Mouse (Mus musculus) forebrain, embryonic 10.5 days (tissue): ENCODE results near the gene Prpsap1. TPM values are rescaled to one million over a fixed set of nuclear protein-coding genes. Genes with fewer than 3 reads are reported as not detected.
"Not testable (repeated sequence)": the region's sequence is repeated elsewhere in the genome, so short reads cannot be mapped to it uniquely, and the experiment has no call there.

Experiments used
- DNase-seq: peaks from one replicate; pipeline ENCODE4 v3.0.0-alpha.2; 2017; ENCODE audit warnings: low spot score; ENCODE audit errors: extremely low spot score
- H3K27ac ChIP-seq: fragments of 300-500 bp; sonication (generic); 2 replicates; pipeline ENCODE4 v1.5.1; 2016; ENCODE audit warnings: mild to moderate bottlenecking
- H3K27me3 ChIP-seq: fragments of 300-500 bp; sonication (generic); 2 replicates; pipeline ENCODE4 v1.6.1; 2016; ENCODE audit warnings: mild to moderate bottlenecking; ENCODE audit not compliant: poor library complexity, severe bottlenecking
- H3K36me3 ChIP-seq: fragments of 300-500 bp; sonication (generic); replicated peaks from 2 replicates; pipeline ENCODE4 v1.6.1; 2016; ENCODE audit warnings: mild to moderate bottlenecking, moderate library complexity
- H3K4me1 ChIP-seq: fragments of 300-500 bp; sonication (generic); 2 replicates; pipeline ENCODE4 v1.6.1; 2016
- H3K4me3 ChIP-seq: fragments of 300-500 bp; sonication (generic); 2 replicates; pipeline ENCODE4 v1.5.1; 2016; ENCODE audit warnings: mild to moderate bottlenecking, moderate library complexity
- H3K9me3 ChIP-seq: fragments of 300-500 bp; sonication (generic); 2 replicates; pipeline ENCODE4 v1.6.1; 2016; ENCODE audit warnings: mild to moderate bottlenecking, moderate library complexity
- WGBS: fragments of 180-500 bp; shearing (Covaris S2); methylation state at CpG from one replicate; pipeline ENCODE4 v1.1.7; 2016; 5-methylcytosine and 5-hydroxymethylcytosine counted together
- polyA plus RNA-seq: library from polyadenylated mRNA; unstranded; fragments of >200 nt; fragmentation: Nextera tagmentation; extraction: Ambion mirVana; gene quantifications from 2 replicates; pipeline ENCODE4 v1.2.1, GENCODE M21; 2016

Gene Prpsap1
- polyA plus RNA-seq, 1 experiment from 2014 or later, result 200 TPM

DNA sequence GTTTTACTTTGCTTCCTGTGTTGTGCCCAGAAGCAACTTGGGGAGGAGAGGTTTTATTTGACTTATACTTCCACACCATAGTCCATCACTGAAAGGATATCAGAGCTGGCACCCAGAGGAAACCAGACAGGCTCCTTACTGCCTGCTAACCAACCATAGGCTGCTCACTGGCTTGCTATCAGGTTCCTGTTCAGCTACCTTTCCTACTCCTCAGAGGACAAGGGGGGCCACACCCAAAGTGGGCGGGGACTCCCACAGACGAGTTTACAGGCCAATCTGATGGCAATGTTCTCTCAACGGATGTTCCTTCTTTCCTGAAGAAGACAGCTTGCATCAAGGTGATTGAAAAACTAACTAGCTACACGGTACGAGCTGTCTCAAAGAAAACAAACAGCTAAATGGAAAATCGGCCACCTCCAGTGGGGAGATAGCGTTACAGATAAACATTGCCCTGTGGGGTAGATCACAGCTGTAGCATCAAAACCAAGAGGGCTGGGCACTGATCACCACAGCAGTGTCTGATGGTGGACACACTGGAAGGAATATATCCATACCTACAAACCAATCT, 17.4 kb upstream of the Prpsap1 start:
- 72% methylated on average over 7 of the region's 7 CpGs for WGBS
- H3K27me3 ChIP-seq, result peaks cover 23% of the 10 kb centered on the region

DNA sequence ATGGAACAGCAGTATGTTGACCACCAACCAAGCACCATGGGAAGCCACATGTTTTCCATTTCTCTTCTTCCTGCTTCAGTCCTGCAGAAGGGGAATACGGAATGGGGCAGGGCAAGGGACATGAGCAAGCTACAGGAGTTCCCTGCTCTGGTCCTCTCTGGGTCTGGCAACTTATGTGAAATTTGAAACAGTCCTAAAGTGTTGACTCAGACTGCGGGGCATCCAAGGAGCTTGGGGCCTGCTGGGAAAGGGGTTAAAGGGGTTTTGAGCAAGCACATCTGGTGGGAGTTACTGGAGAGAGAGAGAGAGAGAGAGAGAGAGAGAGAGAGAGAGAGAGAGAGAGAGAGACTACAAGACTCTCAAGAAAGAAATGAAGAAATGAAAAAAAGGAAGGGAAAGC, 14.7 kb upstream of the Prpsap1 start:
- no peak for DNase-seq
- H3K27me3 ChIP-seq, result no peaks in the 10 kb centered on the region
- H3K9me3 ChIP-seq, result peaks cover 7% of the 10 kb centered on the region; the same call in 1 of the 2 replicates
- no peak overlapping the region for H3K27ac ChIP-seq
- H3K4me3 ChIP-seq, result no peak overlapping the region
- WGBS, result 58% methylated on average over 2 of the region's 2 CpGs
- no peaks in the 10 kb centered on the region for H3K36me3 ChIP-seq
- H3K4me1 ChIP-seq, result no peaks in the 10 kb centered on the region

More for the DNA sequence above, 17.4 kb upstream of the Prpsap1 start:
- Histone ChIP-seq H3K36me3 (no peaks in the 10 kb centered on the region), H3K4me1 (peaks cover 8% of the 10 kb centered on the region), H3K9me3 (peaks cover 7% of the 10 kb centered on the region; the same call in 1 of the 2 replicates), H3K4me3 (no peak overlapping the region), H3K27ac (no peak overlapping the region)
- no peak for DNase-seq

DNA sequence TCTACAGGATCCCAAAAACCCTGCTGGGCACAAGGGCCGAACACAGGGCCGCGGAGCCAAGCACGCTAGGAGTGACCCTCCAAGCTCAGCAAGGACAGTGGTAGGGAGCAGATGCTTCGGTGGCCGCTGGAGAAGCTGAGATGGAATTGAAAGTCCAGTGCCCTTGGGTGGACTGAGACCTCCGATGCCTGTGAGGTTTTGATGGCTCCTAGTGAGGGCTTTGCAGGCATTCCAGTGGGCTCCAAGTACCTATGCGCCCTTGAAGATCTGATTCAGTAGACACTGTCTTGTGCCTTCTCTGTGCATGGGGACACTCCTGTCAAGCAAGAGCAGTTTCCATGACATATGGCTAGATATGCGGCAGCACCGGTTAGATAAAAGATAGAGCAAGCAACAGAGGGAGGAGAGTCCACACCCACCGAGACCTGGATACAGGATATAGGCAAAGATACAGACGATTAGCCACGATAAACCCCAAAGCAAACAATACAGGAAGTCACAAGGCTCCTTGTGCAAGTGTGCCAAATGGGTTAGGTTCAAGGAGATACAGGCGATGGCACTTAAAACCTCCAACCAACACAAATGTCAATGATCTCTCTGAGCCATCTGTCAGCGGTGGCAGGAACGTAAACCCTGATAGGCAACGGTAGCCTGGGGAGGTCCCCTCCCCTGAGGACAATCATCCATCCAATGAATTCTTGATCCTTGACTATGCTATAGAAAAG, 12.3 kb upstream of the Prpsap1 start:
- 92% methylated on average over 17 of the region's 17 CpGs for WGBS
- H3K27me3 ChIP-seq, result no peaks in the 10 kb centered on the region
- DNase-seq, result no peak
- no peak overlapping the region for H3K4me3 ChIP-seq
- no peak overlapping the region for H3K27ac ChIP-seq
- H3K9me3 ChIP-seq, result peaks cover 6% of the 10 kb centered on the region; the same call in 1 of the 2 replicates
- H3K36me3 ChIP-seq, result no peaks in the 10 kb centered on the region
- H3K4me1 ChIP-seq, result no peaks in the 10 kb centered on the region

DNA sequence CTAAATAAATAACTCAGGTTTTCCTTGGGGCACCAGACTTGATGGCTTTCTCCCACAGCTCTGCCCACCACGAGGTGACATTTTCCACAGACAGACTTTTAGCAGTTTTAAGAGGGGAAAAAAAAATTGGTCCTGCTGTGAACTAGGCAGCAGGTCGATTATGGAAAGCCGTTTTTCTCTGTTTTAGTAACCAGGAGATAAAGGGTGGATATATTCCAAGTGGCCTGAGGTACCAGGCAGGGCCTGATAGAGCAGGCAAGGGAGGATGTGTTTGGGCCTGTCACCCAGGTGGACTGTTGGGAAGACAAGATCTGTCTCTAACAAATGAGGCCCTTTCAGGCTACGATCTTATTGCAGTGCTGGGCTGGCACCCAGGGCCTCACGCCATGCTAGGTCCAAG, 11.6 kb upstream of the Prpsap1 start:
- Histone ChIP-seq H3K27me3 (no peaks in the 10 kb centered on the region), H3K9me3 (0 out of 2 replicates have a peak, but pooled peaks cover 2% of the 10 kb centered on the region), H3K27ac (no peak overlapping the region), H3K36me3 (no peaks in the 10 kb centered on the region), H3K4me3 (no peak overlapping the region), H3K4me1 (no peaks in the 10 kb centered on the region)
- WGBS, result 82% methylated on average over 5 of the region's 5 CpGs
- DNase-seq, result no peak

DNA sequence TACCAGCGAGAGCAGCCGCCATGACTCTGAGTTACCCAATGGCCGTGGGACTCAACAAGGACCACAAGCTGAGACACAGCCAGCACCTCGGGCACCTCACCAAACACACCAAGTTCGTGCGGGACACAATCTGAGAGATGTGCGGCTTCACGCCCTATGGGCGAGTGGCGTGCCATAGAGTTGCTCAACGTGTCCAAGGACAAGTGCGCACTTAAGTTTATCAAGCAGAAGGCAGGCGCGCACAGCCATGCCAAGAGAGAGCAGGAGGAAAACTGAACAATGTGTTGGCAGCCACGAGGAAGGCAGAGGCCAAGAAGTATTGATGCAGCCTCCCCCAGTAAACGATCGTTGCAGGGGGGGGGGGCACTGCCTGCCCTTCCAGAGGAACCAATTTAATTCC, 10.5 kb upstream of the Prpsap1 start:
- Histone ChIP-seq H3K9me3 (0 out of 2 replicates have a peak, but pooled peaks cover 2% of the 10 kb centered on the region), H3K36me3 (no peaks in the 10 kb centered on the region), H3K27ac (no peak overlapping the region), H3K4me3 (no peak overlapping the region), H3K4me1 (no peaks in the 10 kb centered on the region), H3K27me3 (no peaks in the 10 kb centered on the region)
- DNase-seq, result no peak
- 93% methylated on average over 17 of the region's 17 CpGs for WGBS

DNA sequence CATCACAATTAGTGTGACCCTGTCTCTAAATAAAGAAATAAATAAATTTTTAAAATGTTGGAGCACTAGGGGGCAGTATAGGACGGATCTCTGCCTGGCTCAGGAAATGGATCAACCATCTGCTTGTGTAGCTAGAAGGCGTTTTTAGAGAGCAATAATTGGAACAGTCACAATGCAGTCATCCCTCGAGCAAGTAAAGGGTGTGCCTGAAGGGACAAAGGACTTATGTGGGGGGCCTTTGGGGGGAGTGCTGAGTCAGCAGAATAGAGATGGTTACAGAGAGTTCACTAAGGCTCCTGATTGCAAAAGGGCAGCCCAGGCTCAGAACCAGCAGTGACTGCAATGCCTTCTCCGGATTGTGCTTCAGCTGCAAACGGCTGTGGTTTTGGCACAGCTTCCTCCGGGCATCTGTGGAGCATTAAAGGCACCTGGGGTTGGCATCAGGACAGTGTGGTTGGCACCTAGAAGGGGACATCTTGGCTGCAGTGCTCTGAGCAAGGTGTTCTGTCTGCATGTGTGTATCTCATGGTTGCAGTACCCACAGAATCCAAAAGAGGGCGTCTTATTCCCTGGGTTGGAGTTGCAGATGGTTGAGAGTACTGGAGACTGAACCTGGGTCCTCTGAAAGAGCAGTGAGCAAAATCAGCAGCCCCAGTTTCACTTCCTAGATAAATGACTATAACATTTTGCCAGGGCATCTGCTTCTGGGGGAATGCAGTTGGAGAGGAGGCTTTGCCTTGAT, 7.2 kb upstream of the Prpsap1 start:
- Histone ChIP-seq H3K4me3 (no peak overlapping the region), H3K4me1 (peaks cover 5% of the 10 kb centered on the region; the same call in 1 of the 2 replicates), H3K36me3 (no peaks in the 10 kb centered on the region), H3K9me3 (0 out of 2 replicates have a peak, but pooled peaks cover 2% of the 10 kb centered on the region), H3K27me3 (no peaks in the 10 kb centered on the region), H3K27ac (no peak overlapping the region)
- 28% methylated on average over 7 of the region's 7 CpGs for WGBS
- DNase-seq, result no peak

DNA sequence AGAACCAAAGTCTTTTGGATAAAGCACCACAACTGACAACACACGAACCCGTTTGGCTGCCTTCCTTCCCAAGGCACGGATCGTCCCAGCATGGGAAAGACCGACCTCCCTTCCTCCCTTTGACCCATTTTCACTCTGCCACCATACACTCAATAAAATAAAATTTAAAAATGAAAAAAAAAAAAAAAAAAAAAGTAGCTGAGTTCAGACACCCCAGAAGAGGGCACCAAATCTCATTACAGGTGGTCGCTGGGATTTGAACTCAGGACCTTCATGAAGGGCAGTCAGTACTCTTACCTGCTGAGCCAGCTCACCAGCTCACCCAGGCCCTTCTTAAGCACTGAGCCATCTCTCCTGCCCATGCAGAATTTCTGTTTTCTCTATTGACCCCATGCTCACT, 5.0 kb upstream of the Prpsap1 start:
- Histone ChIP-seq H3K4me1 (peaks cover 10% of the 10 kb centered on the region), H3K9me3 (0 out of 2 replicates have a peak, but pooled peaks cover 2% of the 10 kb centered on the region), H3K27me3 (no peaks in the 10 kb centered on the region), H3K36me3 (no peaks in the 10 kb centered on the region), H3K27ac (no peak overlapping the region), H3K4me3 (peak overlapping the region; percentile 37)
- DNase-seq, result no peak
- WGBS, result 42% methylated on average over 6 of the region's 6 CpGs

DNA sequence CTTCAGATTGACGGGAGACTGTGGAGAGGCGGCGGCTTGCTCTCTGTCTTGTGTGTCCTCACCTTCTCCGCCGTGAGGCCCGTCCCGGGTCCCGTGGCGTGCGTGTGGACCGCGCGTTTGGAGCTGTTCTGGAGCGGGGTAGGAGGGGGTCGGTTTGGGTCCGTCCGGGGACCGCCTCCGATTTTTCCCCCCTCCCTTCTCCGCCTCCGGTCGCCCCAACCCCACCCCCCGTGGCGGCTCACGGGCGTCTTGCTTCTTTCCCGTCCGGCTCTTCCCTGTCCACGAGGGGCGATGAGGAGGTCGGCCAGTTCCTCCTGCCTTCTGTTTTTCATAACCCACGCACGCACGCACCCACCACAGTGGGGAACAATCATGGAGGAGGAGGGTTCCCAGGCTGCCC, 4.6 kb upstream of the Prpsap1 start:
- H3K36me3 ChIP-seq, result no peaks in the 10 kb centered on the region
- H3K27ac ChIP-seq, result 0 out of 2 replicates have a peak overlapping the region, but pooled peaks have one; percentile 5
- peaks cover 12% of the 10 kb centered on the region for H3K4me1 ChIP-seq
- H3K27me3 ChIP-seq, result no peaks in the 10 kb centered on the region
- no peak for DNase-seq
- WGBS, result 32% methylated on average over 34 of the region's 34 CpGs
- H3K9me3 ChIP-seq, result 0 out of 2 replicates have a peak, but pooled peaks cover 2% of the 10 kb centered on the region
- peak overlapping the region; percentile 37 for H3K4me3 ChIP-seq

DNA sequence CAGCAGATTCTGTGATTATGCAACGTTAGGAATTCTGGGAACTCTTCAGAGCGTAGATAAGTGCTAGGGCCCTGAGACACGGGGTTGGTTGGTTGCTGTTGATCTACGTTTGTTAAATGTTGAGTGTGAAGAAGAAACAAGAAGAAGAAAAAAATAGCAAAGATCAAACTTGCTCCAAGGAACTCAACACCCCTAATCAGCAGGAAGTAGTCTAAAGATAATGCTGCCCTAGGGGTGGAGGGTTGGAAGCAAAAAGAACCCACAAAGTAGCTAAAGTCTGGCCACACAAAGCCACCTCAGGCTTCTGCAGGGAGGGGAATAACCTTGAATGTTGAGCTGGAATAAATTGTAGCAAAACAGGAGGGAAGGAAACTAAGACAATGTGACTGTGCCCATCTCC, 3.3 kb upstream of the Prpsap1 start:
- WGBS, result 92% methylated on average over 4 of the region's 4 CpGs
- no peak overlapping the region for H3K4me3 ChIP-seq
- H3K9me3 ChIP-seq, result 0 out of 2 replicates have a peak, but pooled peaks cover 1% of the 10 kb centered on the region
- no peaks in the 10 kb centered on the region for H3K36me3 ChIP-seq
- peaks cover 12% of the 10 kb centered on the region for H3K4me1 ChIP-seq
- H3K27me3 ChIP-seq, result no peaks in the 10 kb centered on the region
- H3K27ac ChIP-seq, result no peak overlapping the region
- DNase-seq, result no peak

DNA sequence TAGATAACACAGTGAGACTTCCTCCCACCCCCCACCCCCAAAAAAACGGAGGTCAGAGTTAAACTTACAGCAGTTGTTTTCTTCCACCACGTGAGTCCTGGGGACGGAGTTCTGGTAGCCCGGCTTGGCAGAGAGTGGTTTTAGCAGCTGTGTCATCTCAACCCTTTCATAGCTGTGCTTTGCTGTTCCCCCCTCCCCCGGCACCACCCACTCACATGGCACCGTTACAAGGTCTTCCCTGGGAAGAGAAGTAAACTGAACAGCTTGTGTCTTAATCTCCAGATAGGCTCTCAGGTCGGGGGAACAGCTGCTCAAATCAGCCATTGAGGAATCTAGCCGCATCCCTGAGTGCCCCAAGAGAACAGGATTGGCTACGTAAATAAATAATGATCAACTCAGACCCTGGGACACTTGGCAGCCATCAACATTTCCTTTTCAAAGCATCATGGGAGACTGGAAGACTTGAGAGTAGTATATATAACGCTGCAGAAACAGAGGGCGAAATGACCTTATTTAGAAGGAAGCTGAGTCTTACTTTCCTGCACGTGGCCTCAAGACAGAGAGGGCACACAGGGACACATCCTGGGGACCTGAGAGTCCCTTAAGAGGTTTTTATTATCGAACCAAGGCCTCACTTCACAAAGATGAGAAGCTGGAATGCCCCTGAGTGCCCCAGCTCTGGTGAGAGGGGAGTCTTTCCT, 622 bp upstream of the Prpsap1 start:
- H3K27me3 ChIP-seq, result no peaks in the 10 kb centered on the region
- no peaks in the 10 kb centered on the region for H3K9me3 ChIP-seq
- 0 out of 2 replicates have a peak overlapping the region, but pooled peaks have one; percentile 48 for H3K27ac ChIP-seq
- no peak overlapping the region for H3K4me3 ChIP-seq
- H3K4me1 ChIP-seq, result peaks cover 23% of the 10 kb centered on the region
- 77% methylated on average over 13 of the region's 13 CpGs for WGBS
- DNase-seq, result no peak
- H3K36me3 ChIP-seq, result no peaks in the 10 kb centered on the region

DNA sequence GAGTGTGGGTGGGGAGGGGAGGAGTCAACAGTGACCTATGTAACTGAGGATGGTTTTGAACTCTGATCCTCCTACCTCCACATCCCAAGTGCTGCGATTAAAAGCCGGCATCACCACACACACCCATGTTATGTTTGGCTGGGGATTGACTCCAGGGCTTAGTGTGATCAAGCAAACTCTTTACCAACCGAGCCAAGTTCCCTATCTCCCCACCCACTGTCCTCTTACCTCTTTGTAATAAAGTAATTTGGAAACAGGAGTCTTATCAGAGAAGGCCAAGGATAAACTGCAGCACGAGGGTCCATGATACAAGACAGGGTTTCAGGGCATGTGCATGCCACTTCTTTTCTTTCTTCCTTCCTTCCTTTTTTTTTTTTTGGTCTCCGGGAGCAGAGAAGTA, 811 bp downstream of the Prpsap1 start:
- Histone ChIP-seq H3K9me3 (peaks cover 3% of the 10 kb centered on the region; the same call in 1 of the 2 replicates), H3K4me1 (peaks cover 28% of the 10 kb centered on the region), H3K4me3 (no peak overlapping the region), H3K27ac (no peak overlapping the region), H3K36me3 (peaks cover 6% of the 10 kb centered on the region), H3K27me3 (no peaks in the 10 kb centered on the region)
- WGBS, result 93% methylated on average over 5 of the region's 5 CpGs
- DNase-seq, result no peak

DNA sequence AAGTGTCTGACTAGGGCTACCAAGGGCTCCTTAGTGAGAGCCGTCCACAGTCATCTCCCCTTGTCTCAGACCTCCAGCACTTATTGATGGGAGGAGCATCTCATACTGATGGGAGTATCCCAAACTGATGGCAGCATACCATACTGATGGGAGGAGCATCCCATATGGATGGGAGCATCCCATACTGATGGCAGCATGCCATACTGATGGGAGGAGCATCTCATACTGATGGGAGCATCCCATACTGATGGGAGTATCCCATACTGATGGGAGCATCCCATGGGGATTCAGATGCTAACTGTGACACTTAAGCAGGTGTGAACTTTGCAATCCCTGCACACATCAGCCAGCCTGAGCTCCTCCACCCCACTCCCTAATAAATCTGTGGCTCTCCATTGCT, 1.5 kb downstream of the Prpsap1 start:
- WGBS, result 100% methylated on average over 1 of the region's 1 CpGs
- not testable (repeated sequence) for H3K4me3 ChIP-seq, H3K27ac ChIP-seq, H3K27me3 ChIP-seq, DNase-seq, H3K9me3 ChIP-seq
- H3K4me1 ChIP-seq, result peaks cover 28% of the 10 kb centered on the region
- H3K36me3 ChIP-seq, result peaks cover 13% of the 10 kb centered on the region
